Mouse (Mus musculus) CD4-positive, CD25-positive, alpha-beta regulatory T cell, adult 2 months (primary cell): ENCODE results near the gene Gnb2.

Experiments used
- DNase-seq: peaks from one replicate; pipeline ENCODE4 v3.0.0-alpha.2; 2012; ENCODE audit warnings: low read depth, low spot score

Gnb2 gene

GRCm38 (mm10) chr5:137533117-137533827, at the start of gene Gnb2, which contains the start of gene Epo:
TSS of gene Gnb2 (minus strand) at chr5:137533510.
TSS of gene Epo (minus strand) at chr5:137533242.
- peak; percentile 98 for DNase-seq

GRCm38 (mm10) chr5:137582702-137583101, 49.4 kb upstream of the Gnb2 start:
- DNase-seq: no peak

GRCm38 (mm10) chr5:137580246-137580645, 46.9 kb upstream of the Gnb2 start:
- DNase-seq: no peak

- no peak for DNase-seq
Measured at GRCm38 (mm10) chr5:137574470-137574901, 41.2 kb upstream of the Gnb2 start.

- no peak for DNase-seq
Measured at GRCm38 (mm10) chr5:137570691-137571586, 37.6 kb upstream of the Gnb2 start.

- DNase-seq: no peak
Measured at GRCm38 (mm10) chr5:137570181-137570580, 36.9 kb upstream of the Gnb2 start.

GRCm38 (mm10) chr5:137569665-137570064, 36.4 kb upstream of the Gnb2 start, which contains the start of gene Tfr2:
TSS of gene Tfr2 (plus strand) at chr5:137569840.
- DNase-seq: peak; percentile 76

GRCm38 (mm10) chr5:137569031-137569430, 35.7 kb upstream of the Gnb2 start:
- DNase-seq: peak; percentile 16

GRCm38 (mm10) chr5:137568223-137568798, 35.0 kb upstream of the Gnb2 start:
- no peak for DNase-seq

- no peak for DNase-seq
Measured at GRCm38 (mm10) chr5:137566416-137566815, 33.1 kb upstream of the Gnb2 start.

GRCm38 (mm10) chr5:137565744-137566143, 32.4 kb upstream of the Gnb2 start:
- no peak for DNase-seq

- no peak for DNase-seq
Measured at GRCm38 (mm10) chr5:137562965-137563364, 29.7 kb upstream of the Gnb2 start.

- no peak for DNase-seq
Measured at GRCm38 (mm10) chr5:137561556-137561955, 28.2 kb upstream of the Gnb2 start.

- no peak for DNase-seq
Measured at GRCm38 (mm10) chr5:137553898-137554297, 20.6 kb upstream of the Gnb2 start.

GRCm38 (mm10) chr5:137553411-137553837, 20.1 kb upstream of the Gnb2 start, which contains the start of gene Actl6b:
TSS of gene Actl6b (plus strand) at chr5:137553517.
- peak; percentile 40 for DNase-seq

- no peak for DNase-seq
Measured at GRCm38 (mm10) chr5:137553000-137553399, 19.7 kb upstream of the Gnb2 start.

- peak; percentile 54 for DNase-seq
Measured at GRCm38 (mm10) chr5:137551119-137551518, 17.8 kb upstream of the Gnb2 start.

- no peak for DNase-seq
Measured at GRCm38 (mm10) chr5:137549840-137550239, 16.5 kb upstream of the Gnb2 start.

GRCm38 (mm10) chr5:137545596-137545995, 12.3 kb upstream of the Gnb2 start:
- DNase-seq: no peak

- no peak for DNase-seq
Measured at GRCm38 (mm10) chr5:137544926-137545325, 11.6 kb upstream of the Gnb2 start.

GRCm38 (mm10) chr5:137541768-137542540, 8.6 kb upstream of the Gnb2 start:
- DNase-seq: no peak
